Mouse (Mus musculus) liver, embryonic 14.5 days (tissue): Measurements from ENCODE around the gene Frmd4a.

Experiments used
- CTCF ChIP-seq: IDR thresholded peaks from 2 replicates; pipeline ENCODE4 v1.5.1; 2016; ENCODE audit warnings: antibody characterized with exemption, low read depth, control low read depth
- EP300 ChIP-seq: IDR thresholded peaks from 2 replicates; pipeline ENCODE4 v1.6.1; 2016; ENCODE audit warnings: antibody characterized with exemption, low read depth

GRCm38 (mm10) chr2:4558651-4559203 lies 541.2 kb downstream of the Frmd4a start:
- TF ChIP-seq CTCF (no peak), EP300 (no peak)
